27 mouse cellular contexts compared by ENCODE assay signal in genomic region chr9:15794408-15794807, GRCm38 (mm10).
DNase-seq lines count a peak whose midpoint lies in the region; ATAC-seq and TF ChIP-seq lines count a peak whose summit lies in the region.
"Had no signal": no experiment of that assay in that cellular context is flagged by ENCODE, and none has a peak within 500 bp of the region (broad histone marks: within the 10 kb centered on the region; RNA-seq: fewer than 3 reads in every experiment).

No protein-coding gene starts in this region.

- H3K9me3 ChIP-seq in limb, embryonic 10.5 days (replicated peaks), result no peaks in the 10 kb centered on the region
- no peaks in the 10 kb centered on the region for H3K9me3 ChIP-seq in intestine, postnatal 0 days (ENCODE audit: control insufficient read depth)
- H3K9me3 ChIP-seq: embryonic facial prominence, embryonic 10.5 days; embryonic facial prominence, embryonic 13.5 days; forebrain, embryonic 12.5 days; forebrain, embryonic 15.5 days; heart, embryonic 10.5 days; heart, embryonic 13.5 days; hindbrain, embryonic 12.5 days; hindbrain, embryonic 15.5 days had no signal

- no peak overlapping the region for H3K4me3 ChIP-seq in limb, embryonic 10.5 days
- no peak overlapping the region for H3K4me3 ChIP-seq in intestine, postnatal 0 days (ENCODE audit: low read depth, low read length)
- H3K4me3 ChIP-seq: embryonic facial prominence, embryonic 10.5 days; embryonic facial prominence, embryonic 13.5 days; erythroblast, embryonic 14.5 days; forebrain, embryonic 12.5 days; forebrain, embryonic 15.5 days; heart, adult 2 months; heart, embryonic 10.5 days; heart, embryonic 13.5 days; hindbrain, embryonic 12.5 days; hindbrain, embryonic 15.5 days had no signal

- no peak overlapping the region for H3K27ac ChIP-seq in limb, embryonic 10.5 days
- no peak overlapping the region for H3K27ac ChIP-seq in intestine, postnatal 0 days (ENCODE audit: low read depth, low read length)
- H3K27ac ChIP-seq: embryonic facial prominence, embryonic 10.5 days; embryonic facial prominence, embryonic 13.5 days; forebrain, embryonic 12.5 days; forebrain, embryonic 15.5 days; heart, adult 2 months; heart, embryonic 10.5 days; heart, embryonic 13.5 days; hindbrain, embryonic 12.5 days; hindbrain, embryonic 15.5 days had no signal

- 91% methylated on average over 6 of the region's 6 CpGs for WGBS in limb, embryonic 10.5 days
- WGBS in intestine, postnatal 0 days, result 78% methylated on average over 6 of the region's 6 CpGs

- peak; percentile 13 for DNase-seq in heart, adult 11 months
- DNase-seq in heart, postnatal 36 days, result no peak
- DNase-seq in kidney, postnatal 14 days, result peak; percentile 8
- DNase-seq in kidney, adult 11 months, result no peak
- peak; percentile 5 for DNase-seq in lung, postnatal 25 days (ENCODE audit: low spot score)
- DNase-seq in lung, postnatal 14 days, result no peak
- peak; percentile 10 for DNase-seq in limb, embryonic 10.5 days (ENCODE audit: low spot score)
- DNase-seq: adrenal gland, adult 2 months; adrenal gland, postnatal 14 days; cerebellum, adult 11-12 months; cerebellum, adult 8-10 months; cerebellum, postnatal 10 days; cerebellum, postnatal 36 days; embryo, embryonic 11 days; gastrocnemius, postnatal 25 days; heart, adult 2 months; heart, postnatal 14 days had no signal

- no peaks in the 10 kb centered on the region for H3K4me1 ChIP-seq in limb, embryonic 10.5 days
- no peaks in the 10 kb centered on the region for H3K4me1 ChIP-seq in intestine, postnatal 0 days (replicated peaks; ENCODE audit: control insufficient read depth, insufficient read depth, low read length)
- H3K4me1 ChIP-seq: embryonic facial prominence, embryonic 10.5 days; embryonic facial prominence, embryonic 13.5 days; forebrain, embryonic 12.5 days; forebrain, embryonic 15.5 days; heart, embryonic 10.5 days; hindbrain, embryonic 12.5 days; hindbrain, embryonic 15.5 days had no signal

- H3K9ac ChIP-seq in intestine, postnatal 0 days (ENCODE audit: low read depth, low read length), result no peak overlapping the region
- H3K9ac ChIP-seq: embryonic facial prominence, embryonic 13.5 days; forebrain, embryonic 12.5 days; forebrain, embryonic 15.5 days; heart, embryonic 13.5 days; hindbrain, embryonic 12.5 days; hindbrain, embryonic 15.5 days had no signal

- no peaks in the 10 kb centered on the region for H3K27me3 ChIP-seq in limb, embryonic 10.5 days (ENCODE audit: low read depth, poor library complexity, severe bottlenecking)
- no peaks in the 10 kb centered on the region for H3K27me3 ChIP-seq in intestine, postnatal 0 days (replicated peaks; ENCODE audit: control insufficient read depth, insufficient read depth, low read length)
- H3K27me3 ChIP-seq: embryonic facial prominence, embryonic 13.5 days; forebrain, embryonic 12.5 days; forebrain, embryonic 15.5 days; heart, embryonic 13.5 days; hindbrain, embryonic 12.5 days; hindbrain, embryonic 15.5 days had no signal

- TF ChIP-seq CTCF in intestine, postnatal 0 days (IDR thresholded peaks at IDR 0.05; ENCODE audit: low read depth), result no peak

- H3K36me3 ChIP-seq in limb, embryonic 10.5 days, result no peaks in the 10 kb centered on the region
- no peaks in the 10 kb centered on the region for H3K36me3 ChIP-seq in intestine, postnatal 0 days (ENCODE audit: control insufficient read depth, insufficient read depth)
- H3K36me3 ChIP-seq: embryonic facial prominence, embryonic 10.5 days; embryonic facial prominence, embryonic 13.5 days; forebrain, embryonic 12.5 days; forebrain, embryonic 15.5 days; heart, embryonic 10.5 days; heart, embryonic 13.5 days; hindbrain, embryonic 12.5 days; hindbrain, embryonic 15.5 days had no signal

- no peak for ATAC-seq in intestine, postnatal 0 days
- ATAC-seq: forebrain, embryonic 15.5 days had no signal

- H3K4me2 ChIP-seq in intestine, postnatal 0 days (replicated peaks; ENCODE audit: low read depth), result no peak overlapping the region
- H3K4me2 ChIP-seq: embryonic facial prominence, embryonic 13.5 days; forebrain, embryonic 12.5 days; forebrain, embryonic 15.5 days; heart, embryonic 13.5 days; hindbrain, embryonic 12.5 days; hindbrain, embryonic 15.5 days had no signal

- intact Hi-C loops in heart, postnatal 36 days (cut with DNase I), result no loop called here

Comparison
In these comparisons a context has a peak if more than half of its experiments do, and no peak if none do; other contexts are left out.
1. DNase-seq: peak in heart, adult 11 months (single experiment), kidney, postnatal 14 days (single experiment), lung, postnatal 25 days (single experiment) and limb, embryonic 10.5 days (single experiment); none in heart, postnatal 36 days (0 of 2), kidney, adult 11 months (single experiment) and lung, postnatal 14 days (single experiment).